Mouse (Mus musculus) C2C12 (cell line): ENCODE results near the gene Dctn3.

Experiments
- CTCF ChIP-seq: IDR thresholded peaks from one replicate; pipeline ENCODE4 v1.5.1; 2011; ENCODE audit not compliant: control insufficient read depth, insufficient read depth, insufficient read length
- MAX ChIP-seq: IDR thresholded peaks from one replicate; pipeline ENCODE4 v1.6.1; 2011; ENCODE audit warnings: mild to moderate bottlenecking, control low read depth
- USF1 ChIP-seq: IDR thresholded peaks from one replicate; pipeline ENCODE4 v1.6.1; 2011; ENCODE audit warnings: low read depth, mild to moderate bottlenecking, control low read depth, moderate library complexity

- no peak for TF ChIP-seq CTCF
- TF ChIP-seq MAX: no peak
- TF ChIP-seq USF1: no peak
Measured at GRCm38 (mm10) chr4:41705922-41706754, 16.8 kb downstream of the Dctn3 start.
